Mouse (Mus musculus) spleen, adult 12 weeks (tissue): Measurements from ENCODE around the gene Nbdy.
A peak's percentile ranks its signal among the peaks of the same experiment; 100 is the strongest.

Experiments
- DNase-seq: peaks from one replicate; pipeline ENCODE4 v3.0.0; 2022; ENCODE audit warnings: low spot score

Nbdy gene

DNA sequence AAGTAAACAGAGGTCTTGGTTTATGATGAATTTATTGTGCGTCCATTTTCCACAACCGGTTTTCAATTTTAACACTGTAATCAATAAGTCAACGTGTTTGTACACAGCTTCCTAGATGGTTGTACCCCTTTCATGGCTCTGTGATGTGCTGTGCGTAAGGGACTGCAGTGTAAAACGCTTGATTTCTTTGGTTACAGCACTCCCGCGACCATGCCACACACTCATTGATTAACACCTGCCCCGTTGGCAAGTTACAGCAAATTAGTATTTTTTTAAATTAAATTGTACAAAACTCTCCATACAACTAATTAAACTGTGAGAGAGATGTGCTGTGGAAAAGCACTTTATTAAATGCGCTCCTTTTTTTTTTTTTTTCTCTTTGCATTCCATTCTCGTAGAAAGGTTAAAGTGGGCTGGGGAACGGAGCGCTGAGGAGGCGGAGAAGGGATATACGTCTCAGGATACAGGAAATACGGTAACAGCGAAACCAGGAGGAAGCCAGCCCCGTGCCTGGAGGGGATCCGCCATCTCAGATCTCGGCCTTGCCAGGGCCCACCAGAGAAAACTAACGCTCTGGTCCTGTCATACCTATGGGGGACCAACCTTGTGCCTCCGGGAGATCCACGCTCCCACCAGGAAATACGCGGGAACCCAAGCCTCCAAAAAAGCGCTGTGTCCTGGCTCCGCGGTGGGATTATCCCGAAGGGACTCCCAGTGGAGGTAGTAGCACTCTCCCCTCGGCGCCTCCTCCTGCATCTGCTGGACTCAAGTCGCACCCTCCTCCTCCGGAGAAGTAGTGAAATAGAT is at the start of gene Nbdy:
Nbdy (plus strand) TSS at position 481 of the 807 bp plus-strand sequence.
- peak; percentile 1 for DNase-seq

DNA sequence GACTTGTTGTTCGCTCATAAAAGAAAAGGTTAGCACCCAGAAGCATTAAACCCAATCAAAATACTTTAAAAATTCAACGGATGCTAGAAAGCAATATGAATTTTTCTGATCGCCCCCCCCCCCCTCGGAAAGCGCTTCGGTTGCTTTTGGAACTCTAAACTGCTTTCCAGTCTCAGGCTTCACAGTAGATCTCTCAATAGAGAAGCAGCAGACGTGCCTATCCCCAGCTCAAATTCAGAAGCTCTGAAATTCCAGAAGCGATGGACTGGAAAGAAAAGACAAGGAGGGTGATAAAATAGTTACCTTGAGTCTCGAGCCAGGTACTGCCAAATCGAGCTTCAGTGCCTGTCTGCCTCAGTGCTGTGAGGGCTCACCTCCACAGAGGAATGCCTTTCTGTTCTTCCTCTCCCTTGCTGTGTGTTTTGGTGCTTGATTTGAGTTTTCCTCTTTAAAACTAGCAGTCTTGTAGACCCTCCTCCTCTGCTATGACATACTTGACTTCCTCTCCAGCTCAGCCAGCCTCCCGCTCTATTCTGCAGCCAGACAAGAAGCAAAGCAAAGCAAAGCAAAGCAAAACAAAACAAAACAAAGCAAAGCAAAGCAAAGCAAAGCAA is 27.5 kb upstream of the Nbdy start, which contains the start of gene Kctd12b:
Kctd12b (minus strand) TSS at position 610 of the 614 bp plus-strand sequence.
- DNase-seq, result no peak

DNA sequence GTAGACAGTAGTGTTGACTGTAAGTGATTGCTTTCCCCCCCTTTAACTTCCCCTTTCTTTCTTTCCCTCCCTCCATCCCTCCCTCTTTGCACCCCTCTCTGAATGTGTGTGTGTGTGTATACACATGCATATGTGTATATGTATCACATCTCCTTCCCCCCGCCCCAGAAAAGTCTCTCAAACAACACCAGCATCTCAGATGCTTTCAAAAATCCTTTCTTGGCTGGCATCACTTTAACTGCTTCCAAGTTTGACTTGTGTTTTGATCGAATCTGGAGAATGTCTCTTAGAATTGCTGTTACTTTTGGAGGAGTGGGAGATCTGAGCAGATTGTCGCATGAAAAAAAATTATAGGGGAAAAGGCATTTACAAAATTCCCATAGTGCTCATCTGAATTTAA is 22.9 kb upstream of the Nbdy start:
- no peak for DNase-seq

DNA sequence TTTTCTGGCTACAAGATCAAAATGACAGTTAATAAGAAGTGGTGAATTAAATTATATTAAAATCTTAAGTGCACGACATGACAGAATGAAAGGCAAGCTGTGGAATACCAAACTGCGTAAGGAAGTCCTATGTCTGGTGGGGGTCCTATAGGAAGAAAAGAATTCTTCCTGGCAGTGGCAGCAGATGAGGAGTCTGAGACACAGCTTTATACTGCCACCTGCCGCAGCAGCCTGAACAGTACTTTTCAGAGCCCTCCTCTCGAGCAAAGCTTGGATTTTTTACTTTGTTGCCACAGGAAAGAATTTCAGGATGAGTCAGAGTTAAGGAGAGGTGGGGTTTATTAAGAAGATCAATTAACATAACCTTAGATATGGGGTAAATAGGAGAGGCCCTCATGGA is 15.7 kb upstream of the Nbdy start:
- no peak for DNase-seq

DNA sequence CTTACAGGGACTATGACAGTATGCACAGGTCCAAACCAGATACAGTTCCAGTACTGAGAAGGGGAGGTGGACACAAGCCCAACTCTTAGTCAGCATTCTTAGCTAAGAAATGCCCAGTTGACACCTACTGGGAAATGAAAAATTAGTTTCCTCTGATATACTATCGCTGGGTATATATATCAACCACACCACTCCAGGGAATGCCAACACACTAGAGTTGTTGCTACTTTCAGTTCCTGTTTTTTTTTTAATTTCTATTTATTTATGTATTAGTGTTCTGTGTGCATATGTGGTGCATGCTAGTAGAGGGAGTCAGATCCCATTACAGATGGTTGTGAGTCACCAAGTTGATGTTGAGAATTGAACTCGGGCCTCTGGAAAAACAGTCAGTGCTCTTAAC is 6.7 kb upstream of the Nbdy start:
- DNase-seq, result no peak

DNA sequence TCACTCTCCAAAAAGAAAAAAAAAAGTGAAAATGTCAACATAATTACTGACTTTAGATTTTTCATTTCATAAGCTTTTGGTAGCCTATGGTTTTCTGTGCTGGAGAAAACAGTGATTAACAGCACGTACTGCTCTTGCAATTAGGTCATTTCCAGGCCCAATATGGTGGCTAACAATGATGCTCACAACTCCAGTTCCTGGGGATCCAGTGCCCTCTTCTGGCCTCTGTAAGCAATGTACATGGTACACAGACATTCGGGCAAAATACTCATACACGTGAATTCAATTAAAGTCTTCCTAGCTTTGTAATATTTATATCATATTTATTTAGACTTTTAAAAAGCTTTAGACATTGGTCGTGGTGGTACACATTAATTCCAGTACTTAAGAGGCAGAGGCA is 3.8 kb upstream of the Nbdy start:
- no peak for DNase-seq

DNA sequence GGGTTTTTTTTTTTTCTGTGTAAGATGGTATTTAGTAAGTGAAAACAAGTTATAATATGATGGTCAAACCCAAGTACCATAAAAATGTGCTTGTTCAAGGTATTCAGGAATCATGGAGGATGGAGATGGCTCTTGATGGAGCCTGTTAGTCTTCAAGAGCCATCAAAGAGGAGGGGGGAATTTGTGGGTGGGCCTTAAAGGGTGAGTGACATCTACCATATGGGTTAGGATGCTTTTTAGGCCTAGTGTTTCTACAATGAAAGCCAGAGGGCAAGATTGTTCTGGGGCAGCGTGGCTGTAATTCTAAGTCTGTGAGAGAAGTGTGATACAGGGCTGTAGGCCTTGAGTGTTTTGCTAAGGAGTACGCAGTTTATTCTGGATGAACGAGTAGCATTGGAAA is 1.0 kb downstream of the Nbdy start:
- no peak for DNase-seq

DNA sequence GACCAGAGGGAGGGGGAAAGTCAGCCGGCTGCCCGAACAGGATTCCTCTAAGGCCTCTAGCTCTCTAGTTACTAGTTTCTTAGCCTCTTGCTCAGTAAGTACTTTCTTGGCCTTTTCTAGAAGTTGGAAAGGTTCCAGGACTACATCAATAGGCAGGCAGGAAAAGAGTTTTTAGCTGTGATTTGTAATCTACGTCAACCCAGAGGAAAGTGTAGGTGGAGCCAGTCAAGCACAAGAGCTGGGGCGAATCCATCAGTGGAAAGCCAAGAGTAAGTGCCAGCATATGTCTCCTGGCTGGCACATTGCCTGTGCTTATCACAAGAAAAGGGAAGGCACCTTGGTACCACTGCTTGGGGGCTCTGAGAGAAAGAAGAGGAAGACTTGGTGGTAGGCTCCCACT is 12.3 kb downstream of the Nbdy start:
- no peak for DNase-seq

DNA sequence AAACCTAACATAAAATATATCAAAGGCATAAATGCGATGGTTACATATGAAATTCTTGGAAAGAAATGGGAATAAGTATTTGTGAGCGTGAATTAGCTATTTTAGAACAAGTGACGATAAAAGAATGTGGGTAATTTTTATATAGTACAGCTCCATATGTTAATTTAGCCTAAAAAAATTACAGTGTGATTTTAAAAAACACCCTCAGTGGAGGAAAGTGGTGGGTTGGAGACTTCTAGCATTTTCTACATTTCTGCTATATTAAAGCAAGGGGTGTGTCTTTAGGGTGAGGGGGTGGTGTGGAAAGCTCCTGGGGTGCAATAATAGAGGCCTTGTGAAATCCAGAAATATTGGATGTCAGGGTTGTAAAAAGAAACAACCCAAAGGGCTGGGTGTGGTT is 19.1 kb downstream of the Nbdy start:
- no peak for DNase-seq

DNA sequence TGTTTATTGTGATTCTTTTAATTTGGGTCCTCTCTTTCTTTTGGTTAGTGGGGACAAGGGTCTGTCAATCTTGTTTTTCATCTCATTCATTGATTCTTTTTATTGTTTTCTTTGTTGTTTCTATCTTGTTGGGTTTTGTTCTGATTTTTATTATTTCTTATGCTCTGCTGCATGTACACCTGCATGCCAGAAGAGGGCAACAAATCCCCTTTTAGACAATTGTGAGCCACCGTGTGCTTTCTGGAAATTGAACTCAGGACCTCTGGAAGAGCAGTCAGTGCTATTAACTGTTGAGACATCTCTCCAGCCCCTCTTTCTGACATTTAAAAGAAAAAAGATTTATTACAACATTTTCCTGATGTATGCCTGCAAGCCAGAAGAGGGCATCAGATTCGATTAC is 25.8 kb downstream of the Nbdy start:
- DNase-seq, result no peak
